Mouse (Mus musculus) spleen, adult 2 months (tissue): Measurements from ENCODE around the gene H2afj.

Experiments
- CTCF ChIP-seq: fragments of 200-500 bp; IDR thresholded peaks from 2 replicates; pipeline ENCODE4 v1.5.1; 2011; ENCODE audit warnings: mild to moderate bottlenecking, inconsistent platforms; ENCODE audit not compliant: insufficient read depth, insufficient read length, insufficient replicate concordance; ENCODE audit errors: extremely low read depth
- POLR2A ChIP-seq: fragments of 200-500 bp; IDR thresholded peaks from 2 replicates; pipeline ENCODE4 v1.6.1; 2011; ENCODE audit warnings: low read depth, low read length, inconsistent platforms

DNA sequence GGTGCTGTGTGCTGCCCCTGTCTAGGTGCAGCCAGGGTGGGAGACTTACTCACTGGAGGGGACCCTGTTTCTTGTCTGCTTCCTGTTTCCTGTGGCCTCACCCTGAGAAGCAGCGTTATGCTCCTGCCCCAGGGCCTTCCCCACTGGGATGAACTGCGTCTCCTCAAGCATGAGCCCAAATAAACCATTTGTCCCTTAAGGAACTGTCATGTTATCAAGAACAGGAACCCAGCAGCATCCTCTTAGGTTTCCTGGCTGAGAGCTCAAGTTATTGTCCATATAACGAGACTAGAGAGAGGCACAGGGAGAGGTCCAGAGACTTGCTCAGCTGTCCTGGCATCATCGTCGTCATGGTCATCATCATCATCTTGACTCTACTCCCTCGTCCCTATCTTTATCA lies 42.2 kb downstream of the H2afj start:
- TF ChIP-seq CTCF, result no peak
- TF ChIP-seq POLR2A, result no peak
